Mouse (Mus musculus) ES-Bruce4 (cell line): ENCODE data around the gene Trank1. TPM values are rescaled to one million over a fixed set of nuclear protein-coding genes. Genes with fewer than 3 reads are reported as not detected.

Experiments used
- H3K27ac ChIP-seq: 2 replicates; pipeline ENCODE4 v1.5.1; 2012; ENCODE audit warnings: low read length, inconsistent platforms; ENCODE audit not compliant: insufficient read depth
- H3K27me3 ChIP-seq: 2 replicates; pipeline ENCODE4 v1.6.1; 2012; ENCODE audit warnings: mild to moderate bottlenecking, low read length, inconsistent platforms; ENCODE audit not compliant: control insufficient read depth, poor library complexity, insufficient read depth, severe bottlenecking
- H3K36me3 ChIP-seq: 2 replicates; pipeline ENCODE4 v1.6.1; 2012; ENCODE audit warnings: inconsistent platforms, mild to moderate bottlenecking, low read length, moderate library complexity; ENCODE audit not compliant: control insufficient read depth, poor library complexity, insufficient read depth, severe bottlenecking
- H3K4me1 ChIP-seq: one replicate; pipeline ENCODE4 v1.8.1; 2011; ENCODE audit warnings: low read length; ENCODE audit not compliant: control insufficient read depth, insufficient read depth
- H3K4me3 ChIP-seq: 2 replicates; pipeline ENCODE4 v1.5.1; 2011; ENCODE audit warnings: low read depth, mild to moderate bottlenecking, low read length
- H3K9ac ChIP-seq: 2 replicates; pipeline ENCODE4 v1.6.1; 2012; ENCODE audit warnings: low read depth, mild to moderate bottlenecking, inconsistent platforms; ENCODE audit not compliant: poor library complexity, severe bottlenecking
- H3K9me3 ChIP-seq: replicated peaks from 2 replicates; pipeline ENCODE4 v1.6.1; 2012; ENCODE audit warnings: mild to moderate bottlenecking, low read length, inconsistent platforms; ENCODE audit not compliant: control insufficient read depth, poor library complexity, insufficient read depth, severe bottlenecking
- CTCF ChIP-seq: IDR thresholded peaks from one replicate; pipeline ENCODE4 v1.8.1; 2011; ENCODE audit warnings: low read depth, low read length
- EP300 ChIP-seq: IDR thresholded peaks from 2 replicates; pipeline ENCODE4 v1.6.1; 2011; ENCODE audit warnings: low read depth, low read length; ENCODE audit not compliant: insufficient read depth
- POLR2A ChIP-seq: IDR thresholded peaks from one replicate; pipeline ENCODE4 v1.8.1; 2011; ENCODE audit warnings: low read length; ENCODE audit not compliant: insufficient read depth
- polyA plus RNA-seq: library from polyadenylated mRNA; stranded (reverse); fragments of >200 nt; gene quantifications from 2 replicates; pipeline ENCODE4 v1.2.4, GENCODE M21; 2011; ENCODE audit warnings: low read depth; ENCODE audit not compliant: missing spikeins, insufficient read depth, insufficient read length

The Trank1 gene
- polyA plus RNA-seq, 1 experiment: 0.90 TPM

DNA sequence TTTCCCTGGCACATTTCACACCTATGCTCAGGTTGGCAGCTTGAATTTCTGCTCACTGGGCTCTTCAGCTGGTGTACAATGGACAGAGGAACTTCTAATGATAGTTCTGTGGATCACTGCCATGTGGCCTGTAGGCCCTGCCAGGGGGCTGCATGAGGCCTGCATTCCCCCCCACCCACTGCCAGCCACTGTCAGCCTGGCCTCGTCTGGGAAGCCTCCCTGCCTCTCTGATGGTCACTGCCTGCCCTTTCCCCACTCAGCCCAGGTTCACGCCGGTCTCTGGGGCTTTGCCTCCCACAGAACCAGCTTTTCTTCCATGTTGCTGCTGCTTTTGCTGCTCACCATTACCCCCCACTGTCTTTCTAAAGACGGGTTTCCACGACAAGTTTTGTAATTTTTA, 83.7 kb downstream of the Trank1 start:
- Histone ChIP-seq H3K27me3 (no peaks in the 10 kb centered on the region), H3K4me3 (no peak overlapping the region), H3K27ac (no peak overlapping the region), H3K9ac (no peak overlapping the region), H3K4me1 (no peaks in the 10 kb centered on the region), H3K9me3 (no peaks in the 10 kb centered on the region), H3K36me3 (no peaks in the 10 kb centered on the region)
- TF ChIP-seq CTCF: no peak
- TF ChIP-seq POLR2A: no peak
- no peak for TF ChIP-seq EP300

DNA sequence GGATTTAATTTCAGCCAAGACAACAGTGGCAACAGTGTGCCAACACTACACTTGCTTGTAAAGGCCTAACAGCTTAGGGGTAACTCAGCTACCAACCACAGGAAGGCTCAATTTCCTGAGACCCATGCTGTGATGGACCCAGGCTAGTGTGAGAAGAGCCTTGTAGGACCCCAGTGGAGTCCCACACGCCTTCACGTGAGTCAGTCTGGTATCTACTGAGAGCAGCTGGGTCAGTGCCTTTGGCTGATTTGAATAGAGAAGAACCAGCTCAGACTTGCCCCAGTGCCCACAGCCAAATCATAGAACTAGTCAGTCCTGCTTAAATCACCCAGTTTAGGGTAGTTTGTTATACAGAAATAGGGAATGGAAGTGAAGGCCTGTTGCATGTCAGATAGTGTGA, 86.5 kb downstream of the Trank1 start:
- no peak for TF ChIP-seq CTCF
- TF ChIP-seq EP300: no peak
- no peak for TF ChIP-seq POLR2A
- H3K27me3 ChIP-seq: no peaks in the 10 kb centered on the region

DNA sequence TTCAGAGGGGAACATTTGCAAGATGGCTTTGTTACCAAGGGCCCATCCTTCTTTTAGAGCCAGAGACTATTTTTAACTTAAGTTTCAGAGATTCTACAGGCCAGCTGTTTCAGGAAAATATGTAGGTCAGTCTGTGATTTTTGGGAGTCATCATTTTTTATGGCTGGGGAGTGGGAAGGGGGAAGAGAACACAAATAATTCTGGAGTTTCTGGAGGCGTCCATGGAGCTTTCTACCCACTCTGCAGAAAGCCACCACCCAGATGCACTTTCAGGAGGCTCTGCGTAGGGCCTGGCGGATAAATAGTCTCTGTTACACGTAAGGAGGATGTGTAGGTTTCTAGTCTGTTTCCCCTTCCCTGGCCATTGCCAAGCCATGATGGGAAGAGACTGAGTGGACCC, 88.5 kb downstream of the Trank1 start:
- Histone ChIP-seq H3K9ac (no peak overlapping the region), H3K9me3 (no peaks in the 10 kb centered on the region), H3K4me3 (no peak overlapping the region), H3K27ac (no peak overlapping the region), H3K36me3 (no peaks in the 10 kb centered on the region), H3K27me3 (no peaks in the 10 kb centered on the region), H3K4me1 (no peaks in the 10 kb centered on the region)
- TF ChIP-seq CTCF (no peak), POLR2A (no peak), EP300 (no peak)

More for the DNA sequence above, 86.5 kb downstream of the Trank1 start:
- H3K4me3 ChIP-seq: no peak overlapping the region
- H3K27ac ChIP-seq: no peak overlapping the region
- no peak overlapping the region for H3K9ac ChIP-seq
- no peaks in the 10 kb centered on the region for H3K4me1 ChIP-seq
- H3K36me3 ChIP-seq: no peaks in the 10 kb centered on the region
- H3K9me3 ChIP-seq: no peaks in the 10 kb centered on the region

DNA sequence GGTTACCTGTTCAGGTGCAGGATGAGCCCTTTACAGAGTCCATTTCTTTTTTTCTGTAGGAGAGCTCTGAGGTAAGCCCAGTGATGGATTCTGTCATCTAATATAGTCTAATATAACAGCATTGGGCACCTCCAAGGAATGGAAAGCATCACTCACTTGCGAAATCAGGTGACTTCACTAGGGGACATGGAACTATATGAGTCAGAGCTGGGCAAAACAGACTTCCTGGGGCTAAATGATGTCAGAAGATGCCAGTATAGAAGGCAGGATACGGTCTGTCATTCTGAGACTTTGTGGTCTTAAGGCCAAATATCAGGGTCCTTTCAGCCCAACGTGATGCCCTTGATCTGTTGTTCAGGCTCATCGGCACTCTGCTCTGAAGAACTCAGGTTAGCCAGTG, 91.6 kb downstream of the Trank1 start:
- no peak for TF ChIP-seq EP300
- Histone ChIP-seq H3K9ac (no peak overlapping the region), H3K27ac (no peak overlapping the region), H3K36me3 (no peaks in the 10 kb centered on the region), H3K4me3 (no peak overlapping the region), H3K9me3 (no peaks in the 10 kb centered on the region), H3K27me3 (no peaks in the 10 kb centered on the region), H3K4me1 (no peaks in the 10 kb centered on the region)

DNA sequence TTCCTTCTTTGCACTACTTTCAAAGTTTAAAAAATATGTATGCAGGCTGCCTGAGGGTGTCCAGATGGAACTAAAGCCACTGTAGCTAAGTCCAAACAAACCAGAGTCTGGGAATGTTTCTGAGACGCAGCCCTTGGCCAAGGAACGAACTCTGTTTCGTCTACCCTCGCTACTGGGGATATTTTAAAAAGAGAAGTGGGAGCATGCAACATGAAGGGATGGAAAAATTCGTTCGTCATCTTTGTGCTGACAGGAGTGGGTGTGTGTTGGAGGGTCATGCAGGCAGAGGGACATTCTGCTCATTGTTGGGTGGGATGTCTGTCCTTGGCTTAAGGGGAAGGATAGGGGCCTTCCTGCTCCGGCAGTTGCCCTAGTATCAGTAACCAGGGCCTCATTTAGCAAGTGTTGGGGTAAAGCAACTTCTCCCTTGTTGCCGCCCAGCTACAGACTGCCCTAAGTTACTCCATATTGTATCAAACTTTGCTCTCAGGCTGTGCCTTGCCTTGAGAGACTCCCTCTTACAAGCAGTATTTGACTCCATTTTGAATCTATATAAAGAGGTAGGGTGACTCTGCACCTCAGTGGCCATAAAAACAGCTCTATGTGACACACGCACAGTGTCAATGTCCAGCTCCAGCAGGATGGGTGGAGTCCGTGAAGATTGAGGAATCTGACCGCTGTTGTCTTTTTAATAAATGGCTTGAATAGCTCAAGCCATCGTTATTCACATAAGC, 93.0 kb downstream of the Trank1 start:
- no peaks in the 10 kb centered on the region for H3K4me1 ChIP-seq
- H3K9ac ChIP-seq: no peak overlapping the region
- no peaks in the 10 kb centered on the region for H3K27me3 ChIP-seq
- no peaks in the 10 kb centered on the region for H3K36me3 ChIP-seq
- TF ChIP-seq CTCF (no peak), EP300 (no peak), POLR2A (no peak)
- no peak overlapping the region for H3K4me3 ChIP-seq
- no peaks in the 10 kb centered on the region for H3K9me3 ChIP-seq
- no peak overlapping the region for H3K27ac ChIP-seq

DNA sequence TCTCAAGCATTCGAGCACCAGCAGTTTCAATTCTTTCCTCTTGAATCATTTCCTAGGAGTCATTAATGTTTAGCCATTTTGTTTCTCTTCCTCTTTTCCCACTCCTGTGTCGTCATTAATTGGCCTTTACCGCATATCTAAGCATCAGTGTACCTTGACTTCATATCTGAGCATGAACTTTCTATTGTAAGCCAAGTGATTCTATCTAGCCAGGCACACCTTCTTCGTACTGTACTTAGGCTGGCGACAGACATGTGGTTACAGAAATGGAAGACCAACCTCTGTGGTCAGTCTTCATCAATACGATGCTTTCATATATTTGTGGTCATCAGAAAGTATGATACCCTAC, 93.5 kb downstream of the Trank1 start:
- no peaks in the 10 kb centered on the region for H3K4me1 ChIP-seq
- TF ChIP-seq POLR2A (no peak), EP300 (no peak), CTCF (no peak)
- no peak overlapping the region for H3K9ac ChIP-seq
- H3K9me3 ChIP-seq: no peaks in the 10 kb centered on the region
- no peak overlapping the region for H3K27ac ChIP-seq
- H3K36me3 ChIP-seq: no peaks in the 10 kb centered on the region
- no peaks in the 10 kb centered on the region for H3K27me3 ChIP-seq
- H3K4me3 ChIP-seq: no peak overlapping the region
